Mouse (Mus musculus): Measurements from ENCODE around the gene Cd44. TPM values are rescaled to one million over a fixed set of nuclear protein-coding genes. Genes with fewer than 3 reads are reported as not detected.

The Cd44 gene
- polyA plus RNA-seq, 1 experiment from 2014 or later, result 1.9 TPM

DNA sequence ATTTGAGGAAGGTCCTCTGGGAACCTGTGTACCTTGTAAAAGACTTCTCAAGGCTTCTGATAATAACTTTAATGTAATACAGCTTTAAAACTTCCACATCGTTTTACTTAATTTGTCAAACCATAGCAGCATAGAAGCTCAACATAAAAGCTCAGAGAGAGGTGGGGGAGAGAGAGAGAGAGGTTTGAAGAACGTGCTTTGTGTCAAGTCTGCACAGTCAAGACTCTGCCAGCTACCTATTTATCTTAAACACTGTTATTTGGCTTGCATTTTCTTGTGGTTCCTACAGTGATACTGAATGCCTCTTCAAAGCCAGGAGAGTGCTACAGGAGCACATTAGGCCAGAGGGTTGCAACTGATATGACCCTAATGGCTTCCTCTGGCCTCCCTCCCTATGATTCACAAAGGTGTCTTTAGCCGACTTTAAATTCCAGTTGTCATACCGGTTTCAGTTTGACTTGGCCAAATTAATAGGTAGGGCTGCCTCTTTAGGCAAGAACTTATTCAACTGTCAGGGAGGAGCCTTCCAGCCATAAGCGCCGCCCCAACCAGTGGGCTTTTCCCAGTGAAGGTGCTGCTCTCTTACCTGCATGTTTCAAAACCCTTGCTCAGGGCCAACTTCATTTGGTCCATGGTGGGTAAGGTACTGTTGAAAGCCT lies 36.6 kb downstream of the Cd44 start:
- Histone ChIP-seq H3K9me3 (no peaks in the 10 kb centered on the region), H3K36me3 (no peaks in the 10 kb centered on the region), H3K27ac (replicated peaks) (no peak overlapping the region), H3K4me2 (replicated peaks) (no peak overlapping the region), H3K4me1 (0 out of 2 replicates have a peak, but pooled peaks cover 2% of the 10 kb centered on the region), H3K9ac (replicated peaks) (no peak overlapping the region), H3K27me3 (no peaks in the 10 kb centered on the region), H3K4me3 (no peak overlapping the region)
- 72% methylated on average over 6 of the region's 6 CpGs for WGBS
- ATAC-seq (replicated peaks), result 0 out of 2 replicates have a peak, but pooled peaks have one; percentile 55

- Histone ChIP-seq H3K4me1 (0 out of 2 replicates have a peak, but pooled peaks cover 2% of the 10 kb centered on the region), H3K27me3 (no peaks in the 10 kb centered on the region), H3K4me2 (replicated peaks) (no peak overlapping the region), H3K36me3 (no peaks in the 10 kb centered on the region), H3K9ac (replicated peaks) (no peak overlapping the region), H3K27ac (replicated peaks) (no peak overlapping the region), H3K4me3 (no peak overlapping the region), H3K9me3 (no peaks in the 10 kb centered on the region)
- no peak for ATAC-seq (replicated peaks)
- 22% methylated on average over 4 of the region's 4 CpGs for WGBS
Measured at GRCm38 (mm10) chr2:102864036-102864435, 37.4 kb downstream of the Cd44 start.

GRCm38 (mm10) chr2:102863583-102863982 lies 37.9 kb downstream of the Cd44 start:
- Histone ChIP-seq H3K27ac (replicated peaks) (no peak overlapping the region), H3K4me3 (no peak overlapping the region), H3K36me3 (no peaks in the 10 kb centered on the region), H3K4me2 (replicated peaks) (no peak overlapping the region), H3K9me3 (no peaks in the 10 kb centered on the region), H3K4me1 (0 out of 2 replicates have a peak, but pooled peaks cover 2% of the 10 kb centered on the region), H3K27me3 (no peaks in the 10 kb centered on the region), H3K9ac (replicated peaks) (no peak overlapping the region)
- 84% methylated on average over 2 of the region's 2 CpGs for WGBS
- ATAC-seq (replicated peaks), result no peak

GRCm38 (mm10) chr2:102862706-102863105 lies 38.8 kb downstream of the Cd44 start:
- Histone ChIP-seq H3K4me2 (replicated peaks) (no peak overlapping the region), H3K9me3 (no peaks in the 10 kb centered on the region), H3K27me3 (no peaks in the 10 kb centered on the region), H3K4me3 (no peak overlapping the region), H3K4me1 (0 out of 2 replicates have a peak, but pooled peaks cover 2% of the 10 kb centered on the region), H3K9ac (replicated peaks) (no peak overlapping the region), H3K36me3 (no peaks in the 10 kb centered on the region), H3K27ac (replicated peaks) (no peak overlapping the region)
- 64% methylated on average over 7 of the region's 7 CpGs for WGBS
- no peak for ATAC-seq (replicated peaks)

DNA sequence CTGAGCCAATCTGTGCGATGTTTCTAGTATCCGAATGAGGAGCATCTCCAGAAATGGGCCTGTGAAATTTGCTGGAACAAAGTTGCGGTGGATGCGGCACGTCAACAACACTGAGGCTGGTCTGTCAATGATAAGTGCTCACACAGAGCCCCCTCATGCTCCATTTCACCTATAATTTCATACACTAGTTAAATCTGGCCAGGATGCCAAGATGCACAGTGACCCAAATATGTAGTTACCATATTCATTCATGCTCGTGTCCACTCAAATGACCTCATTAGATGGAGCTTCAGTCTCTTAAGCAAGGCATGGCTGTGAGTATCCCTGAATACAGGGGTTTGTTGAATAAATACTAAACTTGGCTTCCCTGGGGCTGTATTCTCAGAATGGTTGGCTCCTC lies 43.2 kb downstream of the Cd44 start:
- H3K4me1 ChIP-seq, result no peaks in the 10 kb centered on the region
- H3K4me2 ChIP-seq (replicated peaks), result no peak overlapping the region
- no peaks in the 10 kb centered on the region for H3K9me3 ChIP-seq
- H3K4me3 ChIP-seq, result no peak overlapping the region
- ATAC-seq (replicated peaks), result no peak
- 90% methylated on average over 6 of the region's 6 CpGs for WGBS
- no peak overlapping the region for H3K27ac ChIP-seq (replicated peaks)
- H3K9ac ChIP-seq (replicated peaks), result no peak overlapping the region
- no peaks in the 10 kb centered on the region for H3K27me3 ChIP-seq
- H3K36me3 ChIP-seq, result no peaks in the 10 kb centered on the region

DNA sequence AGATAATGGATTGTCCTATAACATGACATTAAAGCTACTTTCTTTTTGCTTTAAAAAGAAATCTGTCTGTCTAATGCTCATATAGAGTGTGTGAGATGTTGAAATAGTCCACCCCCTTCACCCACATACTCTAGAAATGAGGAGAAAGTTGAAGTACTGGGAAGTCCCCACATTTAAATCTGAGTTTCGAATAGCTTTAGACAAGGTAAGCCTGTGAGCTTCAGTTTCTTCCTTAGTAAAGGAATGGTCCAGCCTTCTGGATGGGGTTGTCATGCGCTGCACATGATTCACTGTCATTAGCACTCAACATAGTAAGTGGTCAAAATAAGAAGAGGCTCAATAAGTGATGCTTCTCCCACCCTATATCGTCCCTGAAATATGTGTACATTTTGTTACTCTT lies 48.2 kb downstream of the Cd44 start:
- no peak overlapping the region for H3K4me2 ChIP-seq (replicated peaks)
- H3K9me3 ChIP-seq, result no peaks in the 10 kb centered on the region
- H3K27ac ChIP-seq (replicated peaks), result no peak overlapping the region
- H3K9ac ChIP-seq (replicated peaks), result no peak overlapping the region
- WGBS, result 97% methylated on average over 3 of the region's 3 CpGs
- H3K4me1 ChIP-seq, result no peaks in the 10 kb centered on the region
- no peaks in the 10 kb centered on the region for H3K27me3 ChIP-seq
- ATAC-seq (replicated peaks), result no peak
- no peak overlapping the region for H3K4me3 ChIP-seq
- H3K36me3 ChIP-seq, result no peaks in the 10 kb centered on the region

GRCm38 (mm10) chr2:102851936-102852477 lies 49.5 kb downstream of the Cd44 start:
- Histone ChIP-seq H3K4me2 (replicated peaks) (no peak overlapping the region), H3K4me3 (no peak overlapping the region), H3K4me1 (no peaks in the 10 kb centered on the region), H3K27me3 (no peaks in the 10 kb centered on the region), H3K9ac (replicated peaks) (no peak overlapping the region), H3K36me3 (no peaks in the 10 kb centered on the region), H3K9me3 (no peaks in the 10 kb centered on the region), H3K27ac (replicated peaks) (no peak overlapping the region)
- 82% methylated on average over 4 of the region's 4 CpGs for WGBS
- ATAC-seq (replicated peaks), result no peak

- no peak overlapping the region for H3K9ac ChIP-seq (replicated peaks)
- no peak overlapping the region for H3K27ac ChIP-seq (replicated peaks)
- no peak overlapping the region for H3K4me2 ChIP-seq (replicated peaks)
- H3K4me3 ChIP-seq, result no peak overlapping the region
- no peaks in the 10 kb centered on the region for H3K9me3 ChIP-seq
- no peak for ATAC-seq (replicated peaks)
- no peaks in the 10 kb centered on the region for H3K36me3 ChIP-seq
- H3K4me1 ChIP-seq, result no peaks in the 10 kb centered on the region
- no peaks in the 10 kb centered on the region for H3K27me3 ChIP-seq
Measured at GRCm38 (mm10) chr2:102850026-102850425, 51.4 kb downstream of the Cd44 start.

GRCm38 (mm10) chr2:102848811-102849433 lies 52.5 kb downstream of the Cd44 start:
- Histone ChIP-seq H3K4me1 (no peaks in the 10 kb centered on the region), H3K9ac (replicated peaks) (no peak overlapping the region)

DNA sequence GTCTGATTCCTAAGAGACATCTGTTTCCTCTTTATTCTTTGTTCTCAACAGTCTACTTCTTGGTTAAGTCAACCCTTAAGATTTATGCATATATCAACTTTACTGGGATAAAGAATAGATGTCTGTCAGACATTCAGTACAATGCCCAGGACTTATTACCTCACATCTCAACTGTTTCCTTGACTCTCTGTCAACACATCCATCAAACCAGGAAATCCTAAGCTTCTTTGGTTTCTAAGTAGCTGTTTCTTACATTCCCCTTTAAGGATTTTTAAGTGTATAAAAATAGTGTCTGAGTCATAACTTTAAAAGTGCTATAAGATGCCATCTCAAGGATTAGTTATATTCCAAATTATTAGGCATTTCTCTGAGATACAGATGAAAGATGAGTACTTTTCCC lies 60.2 kb downstream of the Cd44 start:
- Histone ChIP-seq H3K36me3 (no peaks in the 10 kb centered on the region), H3K9me3 (no peaks in the 10 kb centered on the region), H3K4me1 (no peaks in the 10 kb centered on the region), H3K9ac (replicated peaks) (no peak overlapping the region), H3K27ac (replicated peaks) (no peak overlapping the region), H3K27me3 (no peaks in the 10 kb centered on the region), H3K4me2 (replicated peaks) (no peak overlapping the region), H3K4me3 (no peak overlapping the region)
- no peak for ATAC-seq (replicated peaks)

More at GRCm38 (mm10) chr2:102848811-102849433, 52.5 kb downstream of the Cd44 start:
- no peak for ATAC-seq (replicated peaks)
- H3K27me3 ChIP-seq, result no peaks in the 10 kb centered on the region
- WGBS, result 97% methylated on average over 5 of the region's 5 CpGs
- H3K27ac ChIP-seq (replicated peaks), result no peak overlapping the region
- H3K9me3 ChIP-seq, result no peaks in the 10 kb centered on the region
- H3K4me3 ChIP-seq, result no peak overlapping the region
- no peaks in the 10 kb centered on the region for H3K36me3 ChIP-seq
- no peak overlapping the region for H3K4me2 ChIP-seq (replicated peaks)

DNA sequence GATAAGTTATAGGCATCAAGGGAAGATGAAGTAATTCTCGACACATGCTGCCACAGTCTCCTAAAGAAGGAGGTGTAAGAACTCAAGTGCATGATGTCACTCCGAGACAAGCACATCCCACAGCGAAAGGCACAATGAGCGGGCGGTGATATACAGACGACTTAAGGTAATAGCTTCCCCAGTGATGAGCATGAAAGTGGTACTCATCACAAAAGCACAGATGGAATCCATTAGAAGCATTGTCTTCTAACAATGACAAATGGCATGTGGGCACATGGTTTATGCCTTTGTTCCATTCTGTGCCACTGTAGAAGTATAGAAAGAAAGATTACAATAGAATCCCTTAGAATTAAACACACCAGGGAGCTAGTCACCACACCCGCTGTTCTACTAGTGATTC lies 63.3 kb downstream of the Cd44 start:
- H3K4me2 ChIP-seq (replicated peaks), result no peak overlapping the region
- no peak for ATAC-seq (replicated peaks)
- H3K4me1 ChIP-seq, result no peaks in the 10 kb centered on the region
- WGBS, result 79% methylated on average over 7 of the region's 7 CpGs
- no peak overlapping the region for H3K27ac ChIP-seq (replicated peaks)
- H3K36me3 ChIP-seq, result no peaks in the 10 kb centered on the region
- no peaks in the 10 kb centered on the region for H3K27me3 ChIP-seq
- no peak overlapping the region for H3K4me3 ChIP-seq
- H3K9me3 ChIP-seq, result no peaks in the 10 kb centered on the region
- H3K9ac ChIP-seq (replicated peaks), result no peak overlapping the region

GRCm38 (mm10) chr2:102831547-102831946 lies 69.9 kb downstream of the Cd44 start:
- no peaks in the 10 kb centered on the region for H3K9me3 ChIP-seq
- no peak overlapping the region for H3K4me3 ChIP-seq
- H3K4me2 ChIP-seq (replicated peaks), result no peak overlapping the region
- ATAC-seq (replicated peaks), result no peak
- H3K27ac ChIP-seq (replicated peaks), result no peak overlapping the region
- H3K9ac ChIP-seq (replicated peaks), result no peak overlapping the region
- H3K4me1 ChIP-seq, result no peaks in the 10 kb centered on the region
- no peaks in the 10 kb centered on the region for H3K27me3 ChIP-seq
- H3K36me3 ChIP-seq, result no peaks in the 10 kb centered on the region
